Mouse (Mus musculus): Measurements from ENCODE around the gene Usp35.

- TF ChIP-seq CTCF (IDR thresholded peaks at IDR 0.05; ENCODE audit: extremely low read depth, insufficient read depth, low read length): no peak
- no peak for TF ChIP-seq POLR2A (IDR thresholded peaks at IDR 0.05; ENCODE audit: extremely low read depth, insufficient read depth, low read length)
Measured at GRCm38 (mm10) chr7:97346111-97346821, 14.4 kb upstream of the Usp35 start.
